Mouse (Mus musculus) limb, embryonic 15.5 days (tissue): ENCODE data around the gene Rasgrp2. TPM values are rescaled to one million over a fixed set of nuclear protein-coding genes. Genes with fewer than 3 reads are reported as not detected.

Experiments used
- ATAC-seq: fragments of 200-750 bp; cut with Nextera tagmentation; 2 replicates; pipeline ENCODE4 v1.8.0; 2017; ENCODE audit warnings: low read depth, moderate TSS enrichment; ENCODE audit not compliant: insufficient number of reproducible peaks, low FRiP score, low TSS enrichment
- H3K27ac ChIP-seq: fragments of 300-500 bp; sonication (generic); 2 replicates; pipeline ENCODE4 v1.5.1; 2015; ENCODE audit warnings: moderate library complexity, mild to moderate bottlenecking, inconsistent platforms
- H3K27me3 ChIP-seq: fragments of 300-500 bp; sonication (generic); 2 replicates; pipeline ENCODE4 v1.6.1; 2015; ENCODE audit warnings: inconsistent platforms
- H3K36me3 ChIP-seq: fragments of 300-500 bp; sonication (generic); 2 replicates; pipeline ENCODE4 v1.6.1; 2015; ENCODE audit warnings: inconsistent platforms
- H3K4me1 ChIP-seq: fragments of 300-500 bp; sonication (generic); 2 replicates; pipeline ENCODE4 v1.6.1; 2015; ENCODE audit warnings: inconsistent platforms
- H3K4me2 ChIP-seq: fragments of 300-500 bp; sonication (generic); 2 replicates; pipeline ENCODE4 v1.6.1; 2015; ENCODE audit warnings: mild to moderate bottlenecking, inconsistent platforms
- H3K4me3 ChIP-seq: fragments of 300-500 bp; sonication (generic); 2 replicates; pipeline ENCODE4 v1.5.1; 2015; ENCODE audit warnings: mild to moderate bottlenecking, inconsistent platforms
- H3K9ac ChIP-seq: fragments of 300-500 bp; sonication (generic); 2 replicates; pipeline ENCODE4 v1.6.1; 2015; ENCODE audit warnings: inconsistent platforms
- H3K9me3 ChIP-seq: fragments of 300-500 bp; sonication (generic); 2 replicates; pipeline ENCODE4 v1.6.1; 2016; ENCODE audit warnings: inconsistent platforms
- WGBS: fragments of 180-500 bp; shearing (Covaris S2); methylation state at CpG from one replicate; pipeline ENCODE4 v1.1.7; 2015; 5-methylcytosine and 5-hydroxymethylcytosine counted together
- polyA plus RNA-seq: library from polyadenylated mRNA; unstranded; fragments of >200 nt; fragmentation: Nextera tagmentation; extraction: Ambion mirVana; gene quantifications from 2 replicates; pipeline ENCODE4 v1.2.1, GENCODE M21; 2015

Rasgrp2 gene
- polyA plus RNA-seq, 1 experiment from 2014 or later: 35.8 TPM

- Histone ChIP-seq H3K4me2 (no peak overlapping the region), H3K36me3 (no peaks in the 10 kb centered on the region), H3K4me1 (peaks cover 16% of the 10 kb centered on the region), H3K9ac (no peak overlapping the region), H3K4me3 (no peak overlapping the region), H3K27me3 (peaks cover 99% of the 10 kb centered on the region), H3K27ac (no peak overlapping the region), H3K9me3 (no peaks in the 10 kb centered on the region)
- WGBS: 64% methylated on average over 8 of the region's 8 CpGs
- ATAC-seq: no peak
Observed at GRCm38 (mm10) chr19:6424137-6424881, 25.2 kb downstream of the Rasgrp2 start.

GRCm38 (mm10) chr19:6425595-6425994 is 26.5 kb downstream of the Rasgrp2 start:
- 34% methylated on average over 5 of the region's 5 CpGs for WGBS
- no peak for ATAC-seq
- no peak overlapping the region for H3K9ac ChIP-seq
- peaks cover 16% of the 10 kb centered on the region for H3K4me1 ChIP-seq
- peaks cover 99% of the 10 kb centered on the region for H3K27me3 ChIP-seq
- no peaks in the 10 kb centered on the region for H3K36me3 ChIP-seq
- no peak overlapping the region for H3K27ac ChIP-seq
- H3K4me3 ChIP-seq: no peak overlapping the region
- no peak overlapping the region for H3K4me2 ChIP-seq
- no peaks in the 10 kb centered on the region for H3K9me3 ChIP-seq

GRCm38 (mm10) chr19:6426703-6427500 is 27.8 kb downstream of the Rasgrp2 start:
- no peak for ATAC-seq
- Histone ChIP-seq H3K9me3 (no peaks in the 10 kb centered on the region), H3K4me2 (no peak overlapping the region), H3K27ac (no peak overlapping the region), H3K27me3 (peaks cover 95% of the 10 kb centered on the region), H3K4me1 (peaks cover 16% of the 10 kb centered on the region), H3K4me3 (no peak overlapping the region), H3K36me3 (no peaks in the 10 kb centered on the region), H3K9ac (no peak overlapping the region)
- WGBS: 14% methylated on average over 13 of the region's 13 CpGs

- WGBS: 1% methylated on average over 89 of the region's 94 CpGs
- peak overlapping the region; percentile 61 for H3K4me2 ChIP-seq
- peaks cover 94% of the 10 kb centered on the region for H3K27me3 ChIP-seq
- H3K4me3 ChIP-seq: peak overlapping the region; percentile 34
- H3K9ac ChIP-seq: no peak overlapping the region
- H3K9me3 ChIP-seq: no peaks in the 10 kb centered on the region
- H3K27ac ChIP-seq: no peak overlapping the region
- peaks cover 16% of the 10 kb centered on the region for H3K4me1 ChIP-seq
- H3K36me3 ChIP-seq: no peaks in the 10 kb centered on the region
- no peak for ATAC-seq
Observed at GRCm38 (mm10) chr19:6427653-6428434, 28.7 kb downstream of the Rasgrp2 start.

- peak; percentile 61; the same call in 1 of the 2 replicates for ATAC-seq
- H3K4me3 ChIP-seq: peak overlapping the region; percentile 34
- peaks cover 94% of the 10 kb centered on the region for H3K27me3 ChIP-seq
- under 1% methylated on average over 58 of the region's 60 CpGs for WGBS
- no peak overlapping the region for H3K9ac ChIP-seq
- H3K27ac ChIP-seq: no peak overlapping the region
- peak overlapping the region; percentile 61 for H3K4me2 ChIP-seq
- peaks cover 16% of the 10 kb centered on the region for H3K4me1 ChIP-seq
- H3K9me3 ChIP-seq: no peaks in the 10 kb centered on the region
- no peaks in the 10 kb centered on the region for H3K36me3 ChIP-seq
Observed at GRCm38 (mm10) chr19:6428501-6429200, 29.5 kb downstream of the Rasgrp2 start.

GRCm38 (mm10) chr19:6443016-6443415 is 43.9 kb downstream of the Rasgrp2 start:
- Histone ChIP-seq H3K9me3 (no peaks in the 10 kb centered on the region), H3K9ac (no peak overlapping the region), H3K36me3 (no peaks in the 10 kb centered on the region), H3K4me1 (peaks cover 9% of the 10 kb centered on the region), H3K4me2 (no peak overlapping the region), H3K4me3 (no peak overlapping the region), H3K27ac (no peak overlapping the region), H3K27me3 (peaks cover 10% of the 10 kb centered on the region; the same call in 1 of the 2 replicates)
- 56% methylated on average over 10 of the region's 10 CpGs for WGBS
- no peak for ATAC-seq

- peaks cover 10% of the 10 kb centered on the region; the same call in 1 of the 2 replicates for H3K27me3 ChIP-seq
- peaks cover 10% of the 10 kb centered on the region for H3K4me1 ChIP-seq
- no peak overlapping the region for H3K4me3 ChIP-seq
- H3K27ac ChIP-seq: no peak overlapping the region
- H3K4me2 ChIP-seq: no peak overlapping the region
- 38% methylated on average over 10 of the region's 10 CpGs for WGBS
- ATAC-seq: no peak
- H3K36me3 ChIP-seq: no peaks in the 10 kb centered on the region
- H3K9ac ChIP-seq: no peak overlapping the region
- no peaks in the 10 kb centered on the region for H3K9me3 ChIP-seq
Observed at GRCm38 (mm10) chr19:6445761-6446423, 46.8 kb downstream of the Rasgrp2 start.

GRCm38 (mm10) chr19:6446736-6447437 is 47.7 kb downstream of the Rasgrp2 start:
- H3K4me1 ChIP-seq: peaks cover 11% of the 10 kb centered on the region
- no peaks in the 10 kb centered on the region for H3K36me3 ChIP-seq
- no peak overlapping the region for H3K4me2 ChIP-seq
- no peak for ATAC-seq
- H3K27ac ChIP-seq: no peak overlapping the region
- WGBS: 41% methylated on average over 7 of the region's 7 CpGs
- no peak overlapping the region for H3K4me3 ChIP-seq
- H3K27me3 ChIP-seq: peaks cover 10% of the 10 kb centered on the region; the same call in 1 of the 2 replicates
- H3K9ac ChIP-seq: no peak overlapping the region
- no peaks in the 10 kb centered on the region for H3K9me3 ChIP-seq

GRCm38 (mm10) chr19:6448752-6449151 is 49.6 kb downstream of the Rasgrp2 start:
- no peak overlapping the region for H3K4me2 ChIP-seq
- 31% methylated on average over 5 of the region's 5 CpGs for WGBS
- H3K9me3 ChIP-seq: no peaks in the 10 kb centered on the region
- H3K36me3 ChIP-seq: no peaks in the 10 kb centered on the region
- H3K9ac ChIP-seq: no peak overlapping the region
- ATAC-seq: no peak
- H3K27me3 ChIP-seq: peaks cover 18% of the 10 kb centered on the region; the same call in 1 of the 2 replicates
- peaks cover 13% of the 10 kb centered on the region for H3K4me1 ChIP-seq
- no peak overlapping the region for H3K4me3 ChIP-seq
- H3K27ac ChIP-seq: no peak overlapping the region

GRCm38 (mm10) chr19:6449841-6450240 is 50.7 kb downstream of the Rasgrp2 start:
- Histone ChIP-seq H3K9me3 (no peaks in the 10 kb centered on the region), H3K4me1 (peaks cover 13% of the 10 kb centered on the region), H3K27me3 (peaks cover 18% of the 10 kb centered on the region; the same call in 1 of the 2 replicates), H3K9ac (no peak overlapping the region), H3K4me3 (no peak overlapping the region), H3K27ac (no peak overlapping the region), H3K4me2 (no peak overlapping the region), H3K36me3 (no peaks in the 10 kb centered on the region)
- no peak for ATAC-seq
- 71% methylated on average over 7 of the region's 7 CpGs for WGBS
